Mouse (Mus musculus) CH12.LX (cell line): ENCODE measurements at regions not wholly inside any gene's neighbourhood (a gene's known extent, or its start where the extent isn't known, plus 50 kb on each side); places are given as distances from the start of the nearest gene placed in this dataset.
A peak's percentile ranks its signal among the peaks of the same experiment; 100 is the strongest.

ENCODE experiments used
- DNase-seq: peaks from one replicate; pipeline ENCODE4 v3.0.0-alpha.2; 2013; ENCODE audit errors: extremely low read depth
- H3K27ac ChIP-seq: 2 replicates; pipeline ENCODE4 v1.5.1; 2012; ENCODE audit warnings: low read depth, mild to moderate bottlenecking, control low read depth, moderate library complexity; ENCODE audit not compliant: insufficient read depth
- H3K27me3 ChIP-seq: replicated peaks from 2 replicates; pipeline ENCODE3; 2012; ENCODE audit warnings: inconsistent platforms
- H3K36me3 ChIP-seq, 2 experiments: replicated peaks in 1 of 2; 2 replicates each; pipeline versions ENCODE3 to v1.6.1; 2012; ENCODE audit warnings: inconsistent platforms in 1 of 2, low read length in 1 of 2, mild to moderate bottlenecking in 1 of 2, mixed read lengths in 1 of 2, moderate library complexity in 1 of 2; ENCODE audit not compliant: control insufficient read depth in 1 of 2, insufficient read depth in 1 of 2
- H3K4me1 ChIP-seq, 2 experiments: 2 replicates each; pipeline ENCODE4 v1.6.1; 2012; ENCODE audit warnings: inconsistent platforms in 1 of 2, moderate library complexity in 1 of 2; ENCODE audit not compliant: insufficient read depth in 2 of 2, control insufficient read depth in 1 of 2
- H3K4me2 ChIP-seq: 2 replicates; pipeline ENCODE4 v1.6.1; 2012; ENCODE audit warnings: low read depth, mild to moderate bottlenecking, control low read depth; ENCODE audit not compliant: poor library complexity, insufficient read depth, severe bottlenecking
- H3K4me3 ChIP-seq, 3 experiments: fragments of 150-350 bp in 1 of 3; sonication (generic) in 1 of 3; replicated peaks in 1 of 3; 2 replicates each; pipeline versions ENCODE3 to v1.5.1; 2011 to 2012; ENCODE audit warnings: low read depth in 2 of 3, low read length in 2 of 3, mild to moderate bottlenecking in 2 of 3, moderate library complexity in 2 of 3, control low read depth in 1 of 3, improper control_type of control experiment in 1 of 3, inconsistent platforms in 1 of 3, mixed read lengths in 1 of 3; ENCODE audit not compliant: poor library complexity in 1 of 3
- H3K79me2 ChIP-seq: replicated peaks from 2 replicates; pipeline ENCODE4 v1.6.1; 2012; ENCODE audit warnings: mild to moderate bottlenecking, moderate library complexity; ENCODE audit not compliant: control insufficient read depth, poor library complexity, insufficient read depth, severe bottlenecking; ENCODE audit errors: extremely low read depth
- H3K9ac ChIP-seq: 2 replicates; pipeline ENCODE4 v1.6.1; 2012; ENCODE audit warnings: low read depth, mild to moderate bottlenecking, control low read depth, moderate library complexity; ENCODE audit not compliant: insufficient read depth
- H3K9me3 ChIP-seq: replicated peaks from 2 replicates; pipeline ENCODE3; 2012; ENCODE audit warnings: low read length, inconsistent platforms, mixed read lengths
- CTCF ChIP-seq, 2 experiments: IDR thresholded peaks in 1 of 2; conservative IDR thresholded peaks in 1 of 2; 2 replicates each; pipeline ENCODE4 v1.5.1; 2011 to 2012; ENCODE audit warnings: low read depth in 2 of 2, low read length in 2 of 2, improper control_type of control experiment in 1 of 2, inconsistent platforms in 1 of 2, mild to moderate bottlenecking in 1 of 2, moderate library complexity in 1 of 2
- IRF4 ChIP-seq: IDR thresholded peaks from 2 replicates; pipeline ENCODE4 v1.6.1; 2014; ENCODE audit warnings: low read depth, mild to moderate bottlenecking, inconsistent platforms, low read length, improper control_type of control experiment
- RAD21 ChIP-seq: IDR thresholded peaks from 2 replicates; pipeline ENCODE4 v1.6.1; 2011; ENCODE audit warnings: low read depth, mild to moderate bottlenecking, low read length, improper control_type of control experiment, moderate library complexity
- SMC3 ChIP-seq: IDR thresholded peaks from 2 replicates; pipeline ENCODE4 v1.6.1; 2011; ENCODE audit warnings: low read depth, low read length, improper control_type of control experiment
- TBP ChIP-seq: conservative IDR thresholded peaks from 2 replicates; pipeline ENCODE4 v1.6.1; 2011; ENCODE audit warnings: low read depth, low read length, improper control_type of control experiment
- ZC3H11A ChIP-seq: IDR thresholded peaks from 2 replicates; pipeline ENCODE4 v1.6.1; 2012; ENCODE audit warnings: low read depth, mild to moderate bottlenecking, inconsistent platforms, low read length, improper control_type of control experiment
- ZKSCAN1 ChIP-seq: IDR thresholded peaks from 2 replicates; pipeline ENCODE4 v1.6.1; 2012; ENCODE audit warnings: low read depth, inconsistent platforms, low read length, improper control_type of control experiment, borderline replicate concordance
- ZMIZ1 ChIP-seq: IDR thresholded peaks from 2 replicates; pipeline ENCODE4 v1.6.1; 2012; ENCODE audit warnings: low read depth, mild to moderate bottlenecking, inconsistent platforms, low read length, improper control_type of control experiment
- ZNF384 ChIP-seq: IDR thresholded peaks from 2 replicates; pipeline ENCODE4 v1.6.1; 2012; ENCODE audit warnings: low read depth, low read length, improper control_type of control experiment, inconsistent platforms
- dilution Hi-C: fragments of 300-500 bp; cut with MboI; formaldehyde crosslinking; loops from 2 replicates; pipeline ENCODE4 v1.14.3; 2020; ENCODE audit warnings: low sequenced_read_pairs; ENCODE audit not compliant: extremely low pct_unique_long_range_greater_than_20kb, extremely low pct_ligation_motif_present
- in situ Hi-C: fragments of 300-500 bp; cut with MboI; formaldehyde crosslinking; loops from 3 replicates; pipeline ENCODE4 v1.14.3; 2019; ENCODE audit warnings: low sequenced_read_pairs, low pct_ligation_motif_present, low pct_unique_long_range_greater_than_20kb, mixed read lengths

DNA sequence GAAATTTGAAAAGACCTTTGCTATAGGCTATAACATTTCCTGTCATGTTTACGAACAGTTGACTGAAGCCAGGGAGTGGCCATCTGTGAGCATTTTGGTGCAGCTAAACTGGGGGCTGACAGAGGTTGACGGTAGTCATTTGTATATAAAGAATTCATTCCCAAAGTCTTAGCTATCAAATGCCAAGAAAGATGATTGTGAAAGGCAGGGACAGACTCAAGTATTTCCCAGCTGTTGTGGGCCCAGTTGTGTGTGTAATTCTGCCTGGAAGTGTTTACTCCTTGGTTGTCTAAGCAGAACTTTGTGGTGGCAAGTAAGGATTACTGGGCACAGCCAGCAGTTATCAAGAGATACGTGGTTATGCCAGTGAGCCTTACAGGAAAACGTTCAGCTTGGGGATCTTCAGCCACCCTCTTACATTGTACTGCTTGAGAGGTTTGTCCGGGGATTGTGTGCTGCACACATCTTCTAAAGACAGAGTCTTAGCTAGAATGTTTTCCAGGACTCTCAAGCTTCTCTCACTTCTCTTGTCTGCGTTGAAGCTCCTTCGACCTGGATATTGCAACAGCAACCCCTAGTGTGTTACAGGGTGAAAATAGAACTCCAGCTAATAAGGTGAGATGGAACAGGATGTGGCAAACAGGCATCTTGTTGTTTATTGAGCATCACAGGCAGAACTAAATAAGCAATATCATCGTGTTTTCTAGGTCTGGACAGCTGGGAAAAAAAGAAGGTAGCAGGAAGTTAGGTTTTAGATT, 63.9 kb upstream of the Akap6 start:
- dilution Hi-C loops = no loop called here

DNA sequence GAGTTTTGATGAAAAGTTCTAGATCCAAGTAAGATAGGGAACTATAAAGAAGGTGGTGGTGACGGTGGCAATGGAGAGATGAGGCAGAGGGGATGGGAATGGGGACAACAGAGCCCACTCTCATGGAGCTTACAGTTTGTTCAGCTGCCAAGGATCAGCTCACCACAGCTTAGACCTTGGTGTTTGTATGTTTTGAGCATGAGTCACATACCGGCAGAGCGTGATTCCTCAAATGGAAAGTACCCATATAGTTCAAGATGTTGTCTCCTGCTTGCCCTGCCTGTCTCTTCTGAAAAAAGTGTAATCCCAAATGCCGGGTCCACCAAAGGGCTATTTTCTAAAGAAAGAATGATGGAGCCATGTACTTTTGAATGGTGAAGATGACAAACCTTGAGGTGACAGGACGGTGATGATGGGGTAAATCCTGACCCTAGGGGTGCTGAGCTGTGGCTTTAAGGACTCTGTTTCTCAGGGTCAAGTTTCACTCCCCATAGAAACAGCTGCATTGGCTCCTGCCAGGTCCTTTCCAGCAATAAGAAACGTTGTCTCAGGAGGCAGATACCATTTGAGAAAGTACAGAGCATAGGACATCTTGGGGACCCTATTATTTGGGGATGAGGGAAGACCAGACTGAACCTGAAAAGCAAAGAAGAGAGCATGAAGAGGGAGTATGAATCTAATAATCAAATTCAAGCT, 62.8 kb upstream of the Akap6 start:
- in situ Hi-C loops = loop anchor here (10.0 to 25.0 kb wide), 2 partner anchors 201 to 592 kb away; no protein-coding TSS in a partner anchor
- no peak overlapping the region for H3K4me2 ChIP-seq
- H3K9ac ChIP-seq = no peak overlapping the region
- H3K27ac ChIP-seq = no peak overlapping the region
- dilution Hi-C loops = no loop called here
- H3K4me3 ChIP-seq = no peak overlapping the region
- no peaks in the 10 kb centered on the region for H3K27me3 ChIP-seq
- no peak for DNase-seq
- no peaks in the 10 kb centered on the region for H3K9me3 ChIP-seq
- H3K4me1 ChIP-seq = peaks cover 0 to 3% of the 10 kb centered on the region in 2 experiments; a peak in 1 of 4 replicates
- H3K79me2 ChIP-seq = no peaks in the 10 kb centered on the region
- no peak for TF ChIP-seq IRF4
- TF ChIP-seq, all 38 proteins: peak for 0
- no peaks in the 10 kb centered on the region for H3K36me3 ChIP-seq

More for the DNA sequence above, 63.9 kb upstream of the Akap6 start:
- Histone ChIP-seq H3K36me3 (no peaks in the 10 kb centered on the region), H3K79me2 (no peaks in the 10 kb centered on the region), H3K27ac (no peak overlapping the region), H3K4me2 (0 out of 2 replicates have a peak overlapping the region, but pooled peaks have one; percentile 7), H3K9me3 (no peaks in the 10 kb centered on the region), H3K9ac (no peak overlapping the region), H3K27me3 (no peaks in the 10 kb centered on the region), H3K4me1 (peaks cover 0 to 3% of the 10 kb centered on the region in 2 experiments; a peak in 1 of 4 replicates), H3K4me3 (no peak overlapping the region)
- no peak for DNase-seq
- peak in 1 of 2 experiments; percentile 74; a peak in 2 of 4 replicates for TF ChIP-seq CTCF (conservative IDR thresholded peaks at IDR 0.05 in 1 of 2, IDR thresholded peaks at IDR 0.05 in 1 of 2; ENCODE audit: low read depth in 2 of 2, low read length in 2 of 2)
- no peak for TF ChIP-seq IRF4
- TF ChIP-seq TBP = no peak
- TF ChIP-seq ZNF384 = peak; percentile 44; the same call in 1 of the 2 replicates
- peak; percentile 69 for TF ChIP-seq SMC3
- peak; percentile 77 for TF ChIP-seq RAD21
- TF ChIP-seq ZC3H11A = peak; percentile 38
- in situ Hi-C loops = loop anchor here (10.0 to 25.0 kb wide), 2 partner anchors 202 to 590 kb away; no protein-coding TSS in a partner anchor

DNA sequence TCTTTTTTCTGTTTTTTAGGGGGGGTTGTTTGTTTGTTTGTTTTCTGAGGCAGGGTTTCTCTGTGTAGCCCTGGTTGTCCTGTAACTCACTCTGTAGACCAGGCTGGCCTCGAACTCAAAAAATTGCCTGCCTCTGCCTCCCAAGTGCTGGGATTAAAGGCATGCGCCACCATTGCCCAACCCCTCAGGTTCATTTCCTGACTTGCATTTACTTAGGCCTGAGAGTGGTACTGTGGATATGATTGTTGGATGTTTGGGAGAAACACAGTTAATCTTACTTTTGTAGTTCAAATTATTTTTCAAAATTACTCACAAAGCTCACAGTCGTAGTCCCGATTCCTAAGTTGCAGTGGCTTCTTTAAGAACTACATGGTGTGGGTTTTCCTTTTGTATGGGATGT, 62.3 kb upstream of the Akap6 start:
- no peak overlapping the region for H3K9ac ChIP-seq
- no peaks in the 10 kb centered on the region for H3K9me3 ChIP-seq
- TF ChIP-seq ZKSCAN1 = no peak
- peak; percentile 51; the same call in 1 of the 2 replicates for TF ChIP-seq TBP
- TF ChIP-seq ZMIZ1 = no peak
- no peaks in the 10 kb centered on the region for H3K27me3 ChIP-seq
- H3K36me3 ChIP-seq = no peaks in the 10 kb centered on the region
- in situ Hi-C loops (loop anchor here (10.0 to 25.0 kb wide), 2 partner anchors 200 to 592 kb away; no protein-coding TSS in a partner anchor), dilution Hi-C loops (no loop called here)
- no peak for DNase-seq
- H3K79me2 ChIP-seq = no peaks in the 10 kb centered on the region
- no peak overlapping the region for H3K27ac ChIP-seq
- no peak overlapping the region for H3K4me3 ChIP-seq
- H3K4me1 ChIP-seq = peaks cover 0 to 3% of the 10 kb centered on the region in 2 experiments; a peak in 1 of 4 replicates
- no peak overlapping the region for H3K4me2 ChIP-seq
